Comparison of ENCODE assay signal across 8 mouse cellular contexts in genomic region chr11:69096360-69096986, GRCm38 (mm10). TPM values are rescaled to one million over a fixed set of nuclear protein-coding genes. Genes with fewer than 3 reads are reported as not detected.
DNase-seq lines count a peak whose midpoint lies in the region; ATAC-seq and TF ChIP-seq lines count a peak whose summit lies in the region.

No protein-coding gene starts in this region.

- TF ChIP-seq CTCF in gastrocnemius, adult 2 months (IDR thresholded peaks at IDR 0.05): no peak
- no peak for TF ChIP-seq CTCF in thymus, adult 2 months (IDR thresholded peaks at IDR 0.05; ENCODE audit: borderline replicate concordance, control insufficient read depth, extremely low read depth, insufficient read depth, low read length, poor library complexity)

- H3K4me2 ChIP-seq in liver, embryonic 12.5 days: peak overlapping the region; percentile 89

- WGBS in thymus, adult 2 months: 20% methylated on average over 9 of the region's 9 CpGs
- WGBS in liver, embryonic 12.5 days (ENCODE audit: insufficient replicate concordance): 23% methylated on average over 9 of the region's 9 CpGs

- peaks cover 3% of the 10 kb centered on the region; the same call in 1 of the 2 replicates for H3K36me3 ChIP-seq in thymus, adult 2 months (ENCODE audit: control insufficient read depth, insufficient read depth, low read length)
- H3K36me3 ChIP-seq in liver, embryonic 12.5 days: peaks cover 20% of the 10 kb centered on the region

- intact Hi-C loops in gastrocnemius, adult 2 months (cut with DNase I): loop anchor here (2.0 kb wide), 1 partner anchor 26 kb away; the partner anchor contains the start of gene 9130213A22Rik

- peak overlapping the region; percentile 74 for H3K4me3 ChIP-seq in gastrocnemius, adult 2 months
- H3K4me3 ChIP-seq in thymus, adult 2 months (ENCODE audit: control insufficient read depth, insufficient read depth, low read length): peak overlapping the region; percentile 43
- H3K4me3 ChIP-seq in liver, embryonic 12.5 days: peak overlapping the region; percentile 64

- no peak for DNase-seq in gastrocnemius, adult 2 months
- DNase-seq in gastrocnemius, adult 18-20 months (ENCODE audit: low spot score): no peak
- DNase-seq in thymus, adult 2 months: no peak
- DNase-seq in thymus, postnatal 14 days: no peak
- peak; percentile 43 for DNase-seq in testis, postnatal 10 days (ENCODE audit: low spot score)
- DNase-seq in B cell, adult 2 months: no peak
- no peak for DNase-seq in yolk sac, embryonic 10.5 days (ENCODE audit: low spot score)

- H3K9me3 ChIP-seq in liver, embryonic 12.5 days (replicated peaks): no peaks in the 10 kb centered on the region

- no peaks in the 10 kb centered on the region for H3K27me3 ChIP-seq in thymus, adult 2 months (ENCODE audit: control insufficient read depth, insufficient read depth, low read length)
- H3K27me3 ChIP-seq in liver, embryonic 12.5 days (replicated peaks): no peaks in the 10 kb centered on the region

- peaks cover 52% of the 10 kb centered on the region for H3K4me1 ChIP-seq in thymus, adult 2 months (replicated peaks; ENCODE audit: control insufficient read depth, insufficient read depth, low read length)
- peaks cover 84% of the 10 kb centered on the region for H3K4me1 ChIP-seq in liver, embryonic 12.5 days

- H3K27ac ChIP-seq in gastrocnemius, adult 2 months: peak overlapping the region; percentile 100
- H3K27ac ChIP-seq in thymus, adult 2 months (ENCODE audit: control insufficient read depth, insufficient read depth, low read length): peak overlapping the region; percentile 49; the same call in 1 of the 2 replicates
- peak overlapping the region; percentile 91 for H3K27ac ChIP-seq in liver, embryonic 12.5 days

- peak overlapping the region; percentile 73 for H3K9ac ChIP-seq in liver, embryonic 12.5 days

- no peak for ATAC-seq in liver, embryonic 12.5 days

- no peak for TF ChIP-seq POLR2A in thymus, adult 2 months (IDR thresholded peaks at IDR 0.05; ENCODE audit: control insufficient read depth, extremely low read depth, insufficient read depth, low read length, poor library complexity)

RNA-seq across cellular contexts. Expression of gene Per1, which starts 1.5 kb away (rescaled TPM):
- total RNA-seq in gastrocnemius, adult 2 months (2021): 10 to 100 TPM; 68.2 to 76.8 TPM
- 10 to 100 TPM; 41.9 to 72.2 TPM for total RNA-seq in gastrocnemius, adult 18-20 months (2021)
- polyA plus RNA-seq in thymus, adult 2 months (2012; rRNA removed): 28.0 and 29.6 TPM in 2 replicates
- polyA plus RNA-seq in liver, embryonic 12.5 days (2016; fragmentation: Nextera tagmentation; extraction: Ambion mirVana): 2.5 and 4.0 TPM in 2 replicates

RNA-seq across cellular contexts. Expression of gene Vamp2, which starts 8.2 kb away (rescaled TPM):
- 10 to 100 TPM; 38.0 to 42.7 TPM for total RNA-seq in gastrocnemius, adult 2 months (2021)
- 10 to 100 TPM; 37.4 to 39.3 TPM for total RNA-seq in gastrocnemius, adult 18-20 months (2021)
- polyA plus RNA-seq in thymus, adult 2 months (2012; rRNA removed): 159 and 175 TPM in 2 replicates
- 26.3 and 27.5 TPM in 2 replicates for polyA plus RNA-seq in liver, embryonic 12.5 days (2016; fragmentation: Nextera tagmentation; extraction: Ambion mirVana)

RNA-seq across cellular contexts. Expression of gene Hes7, which starts 23.7 kb away (rescaled TPM):
- not detected for total RNA-seq in gastrocnemius, adult 2 months (2021)
- not detected for total RNA-seq in gastrocnemius, adult 18-20 months (2021)
- 0.69 and 1.1 TPM in 2 replicates for polyA plus RNA-seq in thymus, adult 2 months (2012; rRNA removed)
- polyA plus RNA-seq in liver, embryonic 12.5 days (2016; fragmentation: Nextera tagmentation; extraction: Ambion mirVana): 0.44 and 0.46 TPM in 2 replicates

RNA-seq across cellular contexts. Expression of gene Tmem107, which starts 25.9 kb away (rescaled TPM):
- 1 to 10 TPM; 3.9 to 5.7 TPM for total RNA-seq in gastrocnemius, adult 2 months (2021)
- total RNA-seq in gastrocnemius, adult 18-20 months (2021): 1 to 10 TPM; 3.5 to 3.7 TPM
- polyA plus RNA-seq in thymus, adult 2 months (2012; rRNA removed): 31.1 and 33.0 TPM in 2 replicates
- 32.0 and 34.8 TPM in 2 replicates for polyA plus RNA-seq in liver, embryonic 12.5 days (2016; fragmentation: Nextera tagmentation; extraction: Ambion mirVana)

RNA-seq across cellular contexts. Expression of gene 9130213A22Rik, which starts 25.9 kb away (rescaled TPM):
- under 1 TPM in 1 of 2 experiments, not detected in 1; 0.20 TPM for total RNA-seq in gastrocnemius, adult 2 months (2021)
- total RNA-seq in gastrocnemius, adult 18-20 months (2021): not detected
- 0.65 and 1.3 TPM in 2 replicates for polyA plus RNA-seq in thymus, adult 2 months (2012; rRNA removed)
- polyA plus RNA-seq in liver, embryonic 12.5 days (2016; fragmentation: Nextera tagmentation; extraction: Ambion mirVana): 0.14 TPM in 1 of 2 replicates, not detected in the other

Comparison
In these comparisons a context has a peak if more than half of its experiments do, and no peak if none do; other contexts are left out.
1. H3K27ac ChIP-seq: peak in every context shown above with its lines; median percentile 100 in gastrocnemius, adult 2 months; 91 in liver, embryonic 12.5 days; 49 in thymus, adult 2 months.